Mouse (Mus musculus) heart, embryonic 13.5 days (tissue): ENCODE measurements around the gene Ddx51. TPM values are rescaled to one million over a fixed set of nuclear protein-coding genes. Genes with fewer than 3 reads are reported as not detected.

Source experiments
- ATAC-seq: fragments of 200-750 bp; cut with Nextera tagmentation; 2 replicates; pipeline ENCODE4 v1.8.0; 2017; ENCODE audit warnings: moderate TSS enrichment; ENCODE audit not compliant: insufficient number of reproducible peaks, low FRiP score, low TSS enrichment; ENCODE audit errors: extremely low read depth
- H3K27ac ChIP-seq: fragments of 300-500 bp; sonication (generic); replicated peaks from 2 replicates; pipeline ENCODE4 v1.5.1; 2015; ENCODE audit warnings: moderate library complexity, mild to moderate bottlenecking, inconsistent platforms
- H3K27me3 ChIP-seq: fragments of 300-500 bp; sonication (generic); replicated peaks from 2 replicates; pipeline ENCODE4 v1.6.1; 2015; ENCODE audit warnings: mild to moderate bottlenecking, inconsistent platforms
- H3K36me3 ChIP-seq: fragments of 300-500 bp; sonication (generic); 2 replicates; pipeline ENCODE4 v1.6.1; 2015; ENCODE audit warnings: mild to moderate bottlenecking, inconsistent platforms
- H3K4me1 ChIP-seq: fragments of 300-500 bp; sonication (generic); 2 replicates; pipeline ENCODE4 v1.6.1; 2015; ENCODE audit warnings: inconsistent platforms
- H3K4me2 ChIP-seq: fragments of 300-500 bp; sonication (generic); 2 replicates; pipeline ENCODE4 v1.6.1; 2015; ENCODE audit warnings: inconsistent platforms, mild to moderate bottlenecking, moderate library complexity
- H3K4me3 ChIP-seq: fragments of 300-500 bp; sonication (generic); 2 replicates; pipeline ENCODE4 v1.5.1; 2015; ENCODE audit warnings: moderate library complexity, mild to moderate bottlenecking, inconsistent platforms
- H3K9ac ChIP-seq: fragments of 300-500 bp; sonication (generic); 2 replicates; pipeline ENCODE4 v1.6.1; 2015; ENCODE audit warnings: inconsistent platforms, mild to moderate bottlenecking, moderate library complexity
- H3K9me3 ChIP-seq: fragments of 300-500 bp; sonication (generic); 2 replicates; pipeline ENCODE4 v1.6.1; 2016; ENCODE audit warnings: inconsistent platforms
- WGBS: fragments of 180-500 bp; shearing (Covaris S2); methylation state at CpG from one replicate; pipeline ENCODE4 v1.1.7; 2015; ENCODE audit warnings: mixed read lengths; 5-methylcytosine and 5-hydroxymethylcytosine counted together
- polyA plus RNA-seq: library from polyadenylated mRNA; unstranded; fragments of >200 nt; fragmentation: Nextera tagmentation; extraction: Ambion mirVana; gene quantifications from 2 replicates; pipeline ENCODE4 v1.2.1, GENCODE M21; 2015

Ddx51 gene
- polyA plus RNA-seq, 1 experiment from 2014 or later, result 13.9 TPM

- Histone ChIP-seq H3K36me3 (no peaks in the 10 kb centered on the region), H3K9me3 (no peaks in the 10 kb centered on the region), H3K4me2 (no peak overlapping the region), H3K27ac (no peak overlapping the region), H3K4me1 (no peaks in the 10 kb centered on the region), H3K4me3 (no peak overlapping the region), H3K27me3 (peaks cover 44% of the 10 kb centered on the region), H3K9ac (no peak overlapping the region)
- 69% methylated on average over 2 of the region's 2 CpGs for WGBS
- no peak for ATAC-seq
These were observed 28.9 kb upstream of the Ddx51 start for GRCm38 (mm10) chr5:110624319-110624718.

GRCm38 (mm10) chr5:110627351-110627750 lies 25.9 kb upstream of the Ddx51 start:
- 54% methylated on average over 10 of the region's 10 CpGs for WGBS
- ATAC-seq, result no peak

GRCm38 (mm10) chr5:110628156-110628555 lies 25.1 kb upstream of the Ddx51 start:
- Histone ChIP-seq H3K9ac (no peak overlapping the region), H3K4me2 (peak overlapping the region; percentile 14; the same call in 1 of the 2 replicates)
- 11% methylated on average over 19 of the region's 19 CpGs for WGBS

More at GRCm38 (mm10) chr5:110627351-110627750, 25.9 kb upstream of the Ddx51 start:
- Histone ChIP-seq H3K27me3 (peaks cover 44% of the 10 kb centered on the region), H3K9ac (no peak overlapping the region), H3K4me1 (no peaks in the 10 kb centered on the region), H3K27ac (no peak overlapping the region), H3K4me2 (no peak overlapping the region), H3K36me3 (no peaks in the 10 kb centered on the region), H3K4me3 (no peak overlapping the region), H3K9me3 (no peaks in the 10 kb centered on the region)

GRCm38 (mm10) chr5:110629525-110630120 lies 23.6 kb upstream of the Ddx51 start:
- Histone ChIP-seq H3K27me3 (peaks cover 44% of the 10 kb centered on the region), H3K9me3 (no peaks in the 10 kb centered on the region), H3K27ac (no peak overlapping the region), H3K4me1 (no peaks in the 10 kb centered on the region), H3K9ac (no peak overlapping the region), H3K36me3 (no peaks in the 10 kb centered on the region), H3K4me2 (no peak overlapping the region), H3K4me3 (no peak overlapping the region)
- 74% methylated on average over 2 of the region's 2 CpGs for WGBS
- no peak for ATAC-seq

More at GRCm38 (mm10) chr5:110628156-110628555, 25.1 kb upstream of the Ddx51 start:
- Histone ChIP-seq H3K27me3 (peaks cover 44% of the 10 kb centered on the region), H3K4me3 (no peak overlapping the region), H3K9me3 (no peaks in the 10 kb centered on the region), H3K36me3 (no peaks in the 10 kb centered on the region), H3K4me1 (no peaks in the 10 kb centered on the region), H3K27ac (no peak overlapping the region)
- ATAC-seq, result no peak

- Histone ChIP-seq H3K4me3 (no peak overlapping the region), H3K27ac (no peak overlapping the region), H3K36me3 (no peaks in the 10 kb centered on the region), H3K9me3 (no peaks in the 10 kb centered on the region), H3K4me1 (peaks cover 2% of the 10 kb centered on the region; the same call in 1 of the 2 replicates), H3K9ac (no peak overlapping the region), H3K27me3 (peaks cover 17% of the 10 kb centered on the region), H3K4me2 (no peak overlapping the region)
- no peak for ATAC-seq
- WGBS, result 39% methylated on average over 6 of the region's 6 CpGs
These were observed 17.1 kb upstream of the Ddx51 start for GRCm38 (mm10) chr5:110635951-110636707.

- H3K27me3 ChIP-seq, result peaks cover 17% of the 10 kb centered on the region
- no peak overlapping the region for H3K27ac ChIP-seq
- peaks cover 2% of the 10 kb centered on the region; the same call in 1 of the 2 replicates for H3K4me1 ChIP-seq
- no peak overlapping the region for H3K4me2 ChIP-seq
- no peak for ATAC-seq
- H3K4me3 ChIP-seq, result no peak overlapping the region
- no peaks in the 10 kb centered on the region for H3K36me3 ChIP-seq
- H3K9ac ChIP-seq, result no peak overlapping the region
- 0 out of 2 replicates have a peak, but pooled peaks cover 2% of the 10 kb centered on the region for H3K9me3 ChIP-seq
- WGBS, result 78% methylated on average over 7 of the region's 7 CpGs
These were observed 14.8 kb upstream of the Ddx51 start for GRCm38 (mm10) chr5:110638306-110639074.

- no peak for ATAC-seq
- H3K4me3 ChIP-seq, result peak overlapping the region; percentile 37
- H3K27me3 ChIP-seq, result peaks cover 17% of the 10 kb centered on the region
- 0 out of 2 replicates have a peak, but pooled peaks cover 2% of the 10 kb centered on the region for H3K9me3 ChIP-seq
- H3K4me2 ChIP-seq, result peak overlapping the region; percentile 60
- H3K36me3 ChIP-seq, result no peaks in the 10 kb centered on the region
- H3K4me1 ChIP-seq, result peaks cover 2% of the 10 kb centered on the region; the same call in 1 of the 2 replicates
- WGBS, result 19% methylated on average over 12 of the region's 12 CpGs
- H3K27ac ChIP-seq, result no peak overlapping the region
- H3K9ac ChIP-seq, result peak overlapping the region; percentile 68
These were observed 13.8 kb upstream of the Ddx51 start for GRCm38 (mm10) chr5:110639459-110639858.

GRCm38 (mm10) chr5:110646377-110646776 lies 6.9 kb upstream of the Ddx51 start:
- H3K9ac ChIP-seq, result no peak overlapping the region
- no peak for ATAC-seq
- no peak overlapping the region for H3K4me2 ChIP-seq
- no peak overlapping the region for H3K4me3 ChIP-seq
- peaks cover 60% of the 10 kb centered on the region for H3K36me3 ChIP-seq
- no peaks in the 10 kb centered on the region for H3K4me1 ChIP-seq
- H3K27me3 ChIP-seq, result no peaks in the 10 kb centered on the region
- H3K9me3 ChIP-seq, result 0 out of 2 replicates have a peak, but pooled peaks cover 2% of the 10 kb centered on the region
- no peak overlapping the region for H3K27ac ChIP-seq

GRCm38 (mm10) chr5:110653686-110654085 lies 435 bp downstream of the Ddx51 start:
- peaks cover 75% of the 10 kb centered on the region for H3K36me3 ChIP-seq
- peak overlapping the region; percentile 28 for H3K27ac ChIP-seq
- WGBS, result under 1% methylated on average over 37 of the region's 37 CpGs
- no peaks in the 10 kb centered on the region for H3K9me3 ChIP-seq
- 0 out of 2 replicates have a peak, but pooled peaks have one; percentile 5 for ATAC-seq
- peak overlapping the region; percentile 99 for H3K4me2 ChIP-seq
- peak overlapping the region; percentile 98 for H3K4me3 ChIP-seq
- peaks cover 20% of the 10 kb centered on the region for H3K4me1 ChIP-seq
- peak overlapping the region; percentile 94 for H3K9ac ChIP-seq
- H3K27me3 ChIP-seq, result no peaks in the 10 kb centered on the region

GRCm38 (mm10) chr5:110659682-110660081 lies 6.4 kb downstream of the Ddx51 start:
- Histone ChIP-seq H3K36me3 (peaks cover 95% of the 10 kb centered on the region), H3K4me2 (no peak overlapping the region), H3K9ac (no peak overlapping the region), H3K27me3 (no peaks in the 10 kb centered on the region), H3K4me1 (peaks cover under 1% of the 10 kb centered on the region; the same call in 1 of the 2 replicates), H3K27ac (no peak overlapping the region), H3K4me3 (no peak overlapping the region), H3K9me3 (no peaks in the 10 kb centered on the region)
- no peak for ATAC-seq

GRCm38 (mm10) chr5:110664041-110664440 lies 10.8 kb downstream of the Ddx51 start:
- WGBS, result 91% methylated on average over 2 of the region's 2 CpGs

More at GRCm38 (mm10) chr5:110664041-110664440, 10.8 kb downstream of the Ddx51 start:
- Histone ChIP-seq H3K9me3 (no peaks in the 10 kb centered on the region), H3K27me3 (no peaks in the 10 kb centered on the region), H3K4me1 (no peaks in the 10 kb centered on the region), H3K4me2 (no peak overlapping the region), H3K4me3 (no peak overlapping the region), H3K36me3 (peaks cover 95% of the 10 kb centered on the region), H3K9ac (no peak overlapping the region), H3K27ac (no peak overlapping the region)
- no peak for ATAC-seq
